Mouse (Mus musculus): ENCODE data around the gene Zfand3.

DNA sequence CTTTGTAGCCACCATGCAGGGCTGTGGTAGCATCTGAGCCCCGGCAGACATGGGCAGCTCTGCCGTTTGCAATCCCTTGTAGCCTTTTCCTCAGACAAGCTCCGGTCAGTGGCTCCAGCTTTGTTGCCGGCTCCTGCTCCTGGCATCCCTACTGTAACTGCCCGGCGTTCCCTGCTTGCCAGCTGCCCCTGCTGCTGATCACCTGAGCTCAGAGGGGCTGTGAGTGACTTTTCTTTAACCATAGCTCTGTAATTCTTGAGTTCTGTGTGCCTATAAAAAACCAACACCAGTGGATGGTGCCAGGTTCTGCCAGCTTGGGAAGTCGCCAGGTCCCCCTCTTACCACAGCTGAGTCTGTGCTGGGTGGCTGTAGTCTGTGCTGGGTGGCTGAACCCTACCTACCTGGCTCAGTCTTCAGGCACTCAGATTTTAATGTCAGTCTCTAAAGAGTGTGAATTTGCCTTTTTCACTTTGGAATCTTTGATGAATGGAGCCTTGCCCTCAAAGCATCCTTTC lies 150.9 kb downstream of the Zfand3 start:
- TF ChIP-seq CTCF (conservative IDR thresholded peaks at IDR 0.05; ENCODE audit: insufficient read depth, insufficient read length, low read depth, low read length) (no peak), POLR2A (IDR thresholded peaks at IDR 0.05; ENCODE audit: low read depth, low read length) (no peak)

All from kidney, adult 2 months (tissue).